Mouse (Mus musculus): ENCODE data around the gene Ttc7b. TPM values are rescaled to one million over a fixed set of nuclear protein-coding genes. Genes with fewer than 3 reads are reported as not detected.

Gene Ttc7b
- polyA plus RNA-seq, 1 experiment from 2014 or later, result 2.4 TPM

DNA sequence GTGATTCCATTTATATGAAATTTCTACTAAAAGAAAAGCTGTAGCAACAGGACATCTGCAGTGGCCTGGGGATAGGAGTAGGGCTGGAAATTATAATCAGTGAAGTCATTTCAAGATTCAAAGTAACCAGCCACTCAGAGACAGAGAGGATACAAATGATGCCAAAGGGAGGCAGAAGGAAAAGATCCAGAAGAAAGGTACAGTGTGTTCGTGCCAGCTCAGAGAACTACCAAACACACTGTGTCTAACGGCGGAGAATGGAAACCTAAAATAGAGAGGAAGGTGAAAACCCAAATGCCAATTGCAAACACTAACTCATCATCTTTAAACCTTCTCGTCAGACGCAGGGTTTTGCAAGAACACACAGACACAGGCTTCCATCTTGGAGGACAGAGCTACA lies 82.8 kb downstream of the Ttc7b start:
- TF ChIP-seq CTCF (IDR thresholded peaks at IDR 0.05; ENCODE audit: low read depth) (no peak), EP300 (optimal IDR thresholded peaks at IDR 0.05) (no peak)
- Histone ChIP-seq H3K27me3 (ENCODE audit: control insufficient read depth, insufficient read depth, low read length) (no peaks in the 10 kb centered on the region), H3K4me3 (ENCODE audit: low read depth, low read length) (no peak overlapping the region), H3K9me3 (ENCODE audit: control insufficient read depth, low read length) (no peaks in the 10 kb centered on the region), H3K4me2 (replicated peaks; ENCODE audit: low read depth) (no peak overlapping the region), H3K9ac (ENCODE audit: low read length) (no peak overlapping the region), H3K27ac (replicated peaks) (no peak overlapping the region), H3K36me3 (ENCODE audit: control insufficient read depth, insufficient read depth, low read length) (no peaks in the 10 kb centered on the region), H3K4me1 (replicated peaks; ENCODE audit: control insufficient read depth, insufficient read depth) (no peaks in the 10 kb centered on the region; the same call in 1 of the 2 replicates)
- WGBS, result 73% methylated on average over 5 of the region's 5 CpGs
- no peak for DNase-seq (ENCODE audit: low spot score)
- ATAC-seq (ENCODE audit: low FRiP score, low TSS enrichment), result no peak

DNA sequence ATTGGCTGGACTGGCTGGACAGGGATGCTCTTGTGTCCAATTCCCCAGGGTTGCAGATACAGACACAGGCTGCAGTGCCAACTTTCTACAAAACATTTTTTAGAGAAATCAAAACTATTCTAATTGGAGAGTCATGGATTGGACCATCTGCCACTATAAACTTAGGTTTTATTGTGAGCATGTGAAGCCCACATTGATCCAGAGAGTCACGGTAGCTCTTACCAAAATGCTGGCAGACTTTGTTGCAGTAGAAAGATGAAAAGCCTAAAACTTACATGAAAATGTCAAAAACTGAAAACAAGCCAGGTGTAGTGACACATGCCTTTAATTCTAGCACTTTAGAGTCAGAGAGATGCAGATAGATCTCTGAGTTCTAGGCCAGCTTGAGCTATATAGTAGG lies 84.9 kb downstream of the Ttc7b start:
- ATAC-seq (ENCODE audit: low FRiP score, low TSS enrichment), result no peak
- Histone ChIP-seq H3K27ac (replicated peaks) (no peak overlapping the region), H3K36me3 (ENCODE audit: control insufficient read depth, insufficient read depth, low read length) (no peaks in the 10 kb centered on the region), H3K9ac (ENCODE audit: low read length) (no peak overlapping the region), H3K4me2 (replicated peaks; ENCODE audit: low read depth) (no peak overlapping the region), H3K9me3 (ENCODE audit: control insufficient read depth, low read length) (no peaks in the 10 kb centered on the region), H3K4me1 (replicated peaks; ENCODE audit: control insufficient read depth, insufficient read depth) (no peaks in the 10 kb centered on the region; the same call in 1 of the 2 replicates), H3K27me3 (ENCODE audit: control insufficient read depth, insufficient read depth, low read length) (no peaks in the 10 kb centered on the region), H3K4me3 (ENCODE audit: low read depth, low read length) (no peak overlapping the region)
- WGBS, result 85% methylated on average over 1 of the region's 1 CpGs
- TF ChIP-seq CTCF (IDR thresholded peaks at IDR 0.05; ENCODE audit: low read depth) (no peak), EP300 (optimal IDR thresholded peaks at IDR 0.05) (no peak)
- DNase-seq (ENCODE audit: low spot score), result no peak

DNA sequence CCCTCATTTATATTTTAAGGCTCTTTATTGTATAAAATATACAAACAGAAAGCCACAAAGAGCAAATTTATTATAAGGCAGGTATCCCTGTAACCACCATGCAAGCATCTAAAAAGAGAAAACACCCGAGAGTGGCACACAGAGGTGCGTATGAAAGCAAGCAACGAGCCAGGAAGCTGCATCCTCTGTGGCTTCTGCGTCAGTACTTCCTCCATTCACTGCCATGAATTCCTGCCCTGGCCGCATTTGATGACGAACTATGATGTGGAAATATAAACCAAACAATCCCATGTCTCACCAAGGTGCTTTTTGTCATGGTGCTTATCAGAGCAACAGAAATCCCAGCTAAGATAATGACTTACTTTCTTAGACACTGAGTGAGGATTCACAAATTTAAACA lies 88.8 kb downstream of the Ttc7b start:
- Histone ChIP-seq H3K27me3 (ENCODE audit: control insufficient read depth, insufficient read depth, low read length) (no peaks in the 10 kb centered on the region), H3K27ac (replicated peaks) (no peak overlapping the region), H3K4me3 (ENCODE audit: low read depth, low read length) (no peak overlapping the region), H3K4me1 (replicated peaks; ENCODE audit: control insufficient read depth, insufficient read depth) (no peaks in the 10 kb centered on the region), H3K9me3 (ENCODE audit: control insufficient read depth, low read length) (no peaks in the 10 kb centered on the region), H3K9ac (ENCODE audit: low read length) (no peak overlapping the region), H3K36me3 (ENCODE audit: control insufficient read depth, insufficient read depth, low read length) (no peaks in the 10 kb centered on the region), H3K4me2 (replicated peaks; ENCODE audit: low read depth) (no peak overlapping the region)
- ATAC-seq (ENCODE audit: low FRiP score, low TSS enrichment), result no peak
- whole genome bisulfite sequencing, result 79% methylated on average over 6 of the region's 6 CpGs
- no peak for DNase-seq (ENCODE audit: low spot score)
- TF ChIP-seq CTCF (IDR thresholded peaks at IDR 0.05; ENCODE audit: low read depth) (no peak), EP300 (optimal IDR thresholded peaks at IDR 0.05) (no peak)

GRCm38 (mm10) chr12:100429414-100430114 lies 91.1 kb downstream of the Ttc7b start:
- H3K9ac ChIP-seq (ENCODE audit: low read length), result no peak overlapping the region
- no peaks in the 10 kb centered on the region for H3K9me3 ChIP-seq (ENCODE audit: control insufficient read depth, low read length)
- H3K4me2 ChIP-seq (replicated peaks; ENCODE audit: low read depth), result no peak overlapping the region
- no peak overlapping the region for H3K4me3 ChIP-seq (ENCODE audit: low read depth, low read length)
- no peaks in the 10 kb centered on the region for H3K4me1 ChIP-seq (replicated peaks; ENCODE audit: control insufficient read depth, insufficient read depth)
- no peaks in the 10 kb centered on the region for H3K36me3 ChIP-seq (ENCODE audit: control insufficient read depth, insufficient read depth, low read length)
- no peaks in the 10 kb centered on the region for H3K27me3 ChIP-seq (ENCODE audit: control insufficient read depth, insufficient read depth, low read length)
- WGBS, result 74% methylated on average over 6 of the region's 6 CpGs
- DNase-seq (ENCODE audit: low spot score) (no peak), ATAC-seq (ENCODE audit: low FRiP score, low TSS enrichment) (no peak)
- no peak overlapping the region for H3K27ac ChIP-seq (replicated peaks)
- TF ChIP-seq EP300 (optimal IDR thresholded peaks at IDR 0.05) (no peak), CTCF (IDR thresholded peaks at IDR 0.05; ENCODE audit: low read depth) (no peak)

- no peak overlapping the region for H3K4me2 ChIP-seq (replicated peaks; ENCODE audit: low read depth)
- 89% methylated on average over 4 of the region's 4 CpGs for WGBS
- TF ChIP-seq CTCF (IDR thresholded peaks at IDR 0.05; ENCODE audit: low read depth) (no peak; the same call in 1 of the 2 replicates), EP300 (optimal IDR thresholded peaks at IDR 0.05) (no peak)
- DNase-seq (ENCODE audit: low spot score) (no peak), ATAC-seq (ENCODE audit: low FRiP score, low TSS enrichment) (no peak)
- no peaks in the 10 kb centered on the region for H3K4me1 ChIP-seq (replicated peaks; ENCODE audit: control insufficient read depth, insufficient read depth)
- no peaks in the 10 kb centered on the region for H3K36me3 ChIP-seq (ENCODE audit: control insufficient read depth, insufficient read depth, low read length)
- no peak overlapping the region for H3K27ac ChIP-seq (replicated peaks)
- no peaks in the 10 kb centered on the region for H3K9me3 ChIP-seq (ENCODE audit: control insufficient read depth, low read length)
- H3K9ac ChIP-seq (ENCODE audit: low read length), result no peak overlapping the region
- H3K27me3 ChIP-seq (ENCODE audit: control insufficient read depth, insufficient read depth, low read length), result no peaks in the 10 kb centered on the region
- no peak overlapping the region for H3K4me3 ChIP-seq (ENCODE audit: low read depth, low read length)
Observed at GRCm38 (mm10) chr12:100428183-100428582, 92.4 kb downstream of the Ttc7b start.

GRCm38 (mm10) chr12:100426212-100426611 lies 94.4 kb downstream of the Ttc7b start:
- TF ChIP-seq EP300 (optimal IDR thresholded peaks at IDR 0.05), result no peak
- Histone ChIP-seq H3K9ac (ENCODE audit: low read length) (no peak overlapping the region), H3K27me3 (ENCODE audit: control insufficient read depth, insufficient read depth, low read length) (no peaks in the 10 kb centered on the region), H3K9me3 (ENCODE audit: control insufficient read depth, low read length) (no peaks in the 10 kb centered on the region), H3K4me1 (replicated peaks; ENCODE audit: control insufficient read depth, insufficient read depth) (0 out of 2 replicates have a peak, but pooled peaks cover 2% of the 10 kb centered on the region), H3K4me3 (ENCODE audit: low read depth, low read length) (no peak overlapping the region), H3K27ac (replicated peaks) (no peak overlapping the region), H3K36me3 (ENCODE audit: control insufficient read depth, insufficient read depth, low read length) (no peaks in the 10 kb centered on the region), H3K4me2 (replicated peaks; ENCODE audit: low read depth) (no peak overlapping the region)
- WGBS, result 49% methylated on average over 4 of the region's 4 CpGs
- ATAC-seq (ENCODE audit: low FRiP score, low TSS enrichment), result no peak
- DNase-seq (ENCODE audit: low spot score), result no peak
